Mouse (Mus musculus) cortical plate, adult 2 months (tissue): ENCODE measurements around the gene Emp2.

Experiments
- CTCF ChIP-seq: fragments of 200-500 bp; IDR thresholded peaks from 2 replicates; pipeline ENCODE4 v1.5.1; 2011; ENCODE audit warnings: mild to moderate bottlenecking, control low read depth, low read length; ENCODE audit not compliant: insufficient read depth; ENCODE audit errors: extremely low read depth
- POLR2A ChIP-seq: fragments of 200-500 bp; IDR thresholded peaks from 2 replicates; pipeline ENCODE4 v1.6.1; 2011; ENCODE audit warnings: mild to moderate bottlenecking, low read length, control low read depth; ENCODE audit not compliant: insufficient read depth; ENCODE audit errors: extremely low read depth

GRCm38 (mm10) chr16:10280286-10280951 is 33.3 kb downstream of the Emp2 start:
- TF ChIP-seq POLR2A (no peak), CTCF (peak; percentile 89)
